14 mouse cellular contexts compared by ENCODE assay signal in the genomic region with DNA sequence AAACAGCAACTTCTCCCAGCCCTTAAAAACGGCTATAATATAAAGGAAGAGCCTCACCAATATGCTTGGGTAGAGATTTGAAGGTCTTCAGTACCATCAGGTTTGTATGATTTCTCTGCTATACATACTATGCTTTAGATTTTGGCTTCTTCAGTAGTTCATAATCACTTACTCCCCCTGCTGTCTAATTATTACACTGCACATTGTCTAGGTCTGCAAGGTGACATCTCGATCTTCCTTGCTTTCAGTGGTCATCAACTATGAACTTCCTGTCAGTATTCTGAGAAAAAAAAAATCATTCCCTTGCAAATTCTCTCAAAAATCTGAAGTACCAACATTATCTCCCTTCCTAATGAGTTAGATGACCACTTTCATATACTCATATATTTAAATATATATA.
A peak's percentile ranks its signal among the peaks of the same experiment; 100 is the strongest.
DNase-seq lines count a peak whose midpoint lies in the region; ATAC-seq and TF ChIP-seq lines count a peak whose summit lies in the region.
"Had no signal": no experiment of that assay in that cellular context is flagged by ENCODE, and none has a peak within 500 bp of the region (broad histone marks: within the 10 kb centered on the region; RNA-seq: fewer than 3 reads in every experiment).

No protein-coding gene starts in this region.

- H3K27me3 ChIP-seq in hindbrain, embryonic 11.5 days (ENCODE audit: control insufficient read depth, insufficient read depth, low read length): no peaks in the 10 kb centered on the region
- H3K27me3 ChIP-seq in hindbrain, embryonic 13.5 days: no peaks in the 10 kb centered on the region
- no peaks in the 10 kb centered on the region for H3K27me3 ChIP-seq in midbrain, postnatal 0 days (ENCODE audit: insufficient read depth, low read length)
- H3K27me3 ChIP-seq in midbrain, embryonic 15.5 days (replicated peaks): no peaks in the 10 kb centered on the region
- H3K27me3 ChIP-seq: forebrain, embryonic 15.5 days; heart, embryonic 13.5 days; kidney, embryonic 15.5 days had no signal

- no peak overlapping the region for H3K4me3 ChIP-seq in hindbrain, embryonic 11.5 days (ENCODE audit: low read depth, low read length)
- no peak overlapping the region for H3K4me3 ChIP-seq in hindbrain, embryonic 13.5 days
- H3K4me3 ChIP-seq in midbrain, postnatal 0 days (ENCODE audit: low read depth, low read length): no peak overlapping the region
- no peak overlapping the region for H3K4me3 ChIP-seq in midbrain, embryonic 15.5 days
- H3K4me3 ChIP-seq: forebrain, embryonic 15.5 days; heart, embryonic 13.5 days; kidney, embryonic 15.5 days had no signal

- TF ChIP-seq CTCF in midbrain, postnatal 0 days (IDR thresholded peaks at IDR 0.05): peak; percentile 18; the same call in 1 of the 2 replicates

- H3K9ac ChIP-seq in hindbrain, embryonic 11.5 days (ENCODE audit: low read depth, low read length): no peak overlapping the region
- H3K9ac ChIP-seq in hindbrain, embryonic 13.5 days: no peak overlapping the region
- H3K9ac ChIP-seq in midbrain, postnatal 0 days (replicated peaks; ENCODE audit: low read length, poor library complexity, severe bottlenecking): no peak overlapping the region
- H3K9ac ChIP-seq in midbrain, embryonic 15.5 days: no peak overlapping the region
- H3K9ac ChIP-seq: forebrain, embryonic 15.5 days; heart, embryonic 13.5 days; kidney, embryonic 15.5 days had no signal

- peak; percentile 24 for DNase-seq in hindbrain, embryonic 11.5 days (ENCODE audit: low spot score)
- DNase-seq in midbrain, postnatal 0 days (ENCODE audit: low spot score): no peak
- peak; percentile 3 for DNase-seq in c-Kit-positive CD71-negative TER-119-negative erythroid progenitor cells, embryonic 14.5 days (ENCODE audit: low read depth)
- peak; percentile 2 for DNase-seq in telencephalon, adult 2 months (ENCODE audit: low read depth, low spot score)
- DNase-seq in kidney, postnatal 25 days: no peak
- DNase-seq: left cerebral cortex, postnatal 4 days; lung, postnatal 4 days; spleen, adult 18-20 months had no signal

- no peaks in the 10 kb centered on the region for H3K9me3 ChIP-seq in hindbrain, embryonic 11.5 days (ENCODE audit: control insufficient read depth, low read length)
- no peaks in the 10 kb centered on the region for H3K9me3 ChIP-seq in hindbrain, embryonic 13.5 days
- no peaks in the 10 kb centered on the region for H3K9me3 ChIP-seq in midbrain, postnatal 0 days (ENCODE audit: low read length)
- no peaks in the 10 kb centered on the region for H3K9me3 ChIP-seq in midbrain, embryonic 15.5 days
- H3K9me3 ChIP-seq: forebrain, embryonic 15.5 days; heart, embryonic 13.5 days; kidney, embryonic 15.5 days had no signal

- no peak for ATAC-seq in hindbrain, embryonic 11.5 days (ENCODE audit: low FRiP score)
- no peak for ATAC-seq in hindbrain, embryonic 13.5 days (ENCODE audit: low FRiP score)
- no peak for ATAC-seq in midbrain, postnatal 0 days (ENCODE audit: low FRiP score)
- no peak for ATAC-seq in midbrain, embryonic 15.5 days (replicated peaks)
- ATAC-seq in monocyte, adult 5-6 weeks (replicated peaks; ENCODE audit: insufficient number of reproducible peaks, low FRiP score, low TSS enrichment, poor library complexity, severe bottlenecking): no peak
- ATAC-seq: forebrain, embryonic 15.5 days had no signal

- WGBS in hindbrain, embryonic 11.5 days: 78% methylated on average over 2 of the region's 2 CpGs
- WGBS in hindbrain, embryonic 13.5 days: 91% methylated on average over 2 of the region's 2 CpGs
- 82% methylated on average over 2 of the region's 2 CpGs for WGBS in midbrain, postnatal 0 days
- 83% methylated on average over 2 of the region's 2 CpGs for WGBS in midbrain, embryonic 15.5 days

- H3K4me2 ChIP-seq in hindbrain, embryonic 11.5 days (replicated peaks; ENCODE audit: low read depth, low read length): no peak overlapping the region
- H3K4me2 ChIP-seq in hindbrain, embryonic 13.5 days: no peak overlapping the region
- H3K4me2 ChIP-seq in midbrain, postnatal 0 days (ENCODE audit: low read depth, low read length, poor library complexity, severe bottlenecking): no peak overlapping the region
- H3K4me2 ChIP-seq in midbrain, embryonic 15.5 days: no peak overlapping the region
- H3K4me2 ChIP-seq: forebrain, embryonic 15.5 days; heart, embryonic 13.5 days; kidney, embryonic 15.5 days had no signal

- H3K4me1 ChIP-seq in hindbrain, embryonic 11.5 days (replicated peaks; ENCODE audit: control insufficient read depth, insufficient read depth, low read length): no peaks in the 10 kb centered on the region
- no peaks in the 10 kb centered on the region for H3K4me1 ChIP-seq in hindbrain, embryonic 13.5 days (replicated peaks)
- no peaks in the 10 kb centered on the region for H3K4me1 ChIP-seq in midbrain, postnatal 0 days (ENCODE audit: insufficient read depth, low read length)
- H3K4me1 ChIP-seq in midbrain, embryonic 15.5 days: no peaks in the 10 kb centered on the region
- H3K4me1 ChIP-seq: forebrain, embryonic 15.5 days; heart, embryonic 13.5 days; kidney, embryonic 15.5 days had no signal

- H3K36me3 ChIP-seq in hindbrain, embryonic 11.5 days (ENCODE audit: control insufficient read depth, insufficient read depth, low read length): no peaks in the 10 kb centered on the region
- H3K36me3 ChIP-seq in hindbrain, embryonic 13.5 days: no peaks in the 10 kb centered on the region
- no peaks in the 10 kb centered on the region for H3K36me3 ChIP-seq in midbrain, postnatal 0 days (ENCODE audit: insufficient read depth, low read length)
- H3K36me3 ChIP-seq in midbrain, embryonic 15.5 days (replicated peaks): no peaks in the 10 kb centered on the region
- H3K36me3 ChIP-seq: forebrain, embryonic 15.5 days; heart, embryonic 13.5 days; kidney, embryonic 15.5 days had no signal

- H3K27ac ChIP-seq in hindbrain, embryonic 11.5 days (ENCODE audit: low read depth, low read length): no peak overlapping the region
- no peak overlapping the region for H3K27ac ChIP-seq in hindbrain, embryonic 13.5 days
- no peak overlapping the region for H3K27ac ChIP-seq in midbrain, postnatal 0 days (ENCODE audit: low read depth, low read length)
- no peak overlapping the region for H3K27ac ChIP-seq in midbrain, embryonic 15.5 days
- H3K27ac ChIP-seq: forebrain, embryonic 15.5 days; heart, embryonic 13.5 days; kidney, embryonic 15.5 days had no signal

Comparison
In these comparisons a context has a peak if more than half of its experiments do, and no peak if none do; other contexts are left out.
1. DNase-seq: peak in hindbrain, embryonic 11.5 days (single experiment), c-Kit-positive CD71-negative TER-119-negative erythroid progenitor cells, embryonic 14.5 days (single experiment) and telencephalon, adult 2 months (single experiment); none in midbrain, postnatal 0 days (single experiment) and kidney, postnatal 25 days (0 of 2).